Mouse (Mus musculus) midbrain, postnatal 0 days (tissue): ENCODE data around the gene Rogdi. TPM values are rescaled to one million over a fixed set of nuclear protein-coding genes. Genes with fewer than 3 reads are reported as not detected.

Experiments used
- ATAC-seq: fragments of 200-750 bp; cut with Nextera tagmentation; 2 replicates; pipeline ENCODE4 v1.8.0; 2017; ENCODE audit warnings: moderate number of reproducible peaks, mild to moderate bottlenecking, moderate TSS enrichment, moderate library complexity; ENCODE audit not compliant: low FRiP score
- DNase-seq: peaks from one replicate; pipeline ENCODE4 v3.0.0-alpha.2; 2015; ENCODE audit warnings: low spot score
- H3K27ac ChIP-seq: fragments of 300-500 bp; sonication (generic); 2 replicates; pipeline ENCODE4 v1.5.1; 2014; ENCODE audit warnings: low read depth, mild to moderate bottlenecking, low read length, mixed read lengths
- H3K27me3 ChIP-seq: fragments of 300-500 bp; sonication (generic); 2 replicates; pipeline ENCODE4 v1.6.1; 2014; ENCODE audit warnings: low read length, control low read depth, mixed read lengths; ENCODE audit not compliant: insufficient read depth
- H3K36me3 ChIP-seq: fragments of 300-500 bp; sonication (generic); 2 replicates; pipeline ENCODE4 v1.6.1; 2014; ENCODE audit warnings: low read length, control low read depth, mixed read lengths; ENCODE audit not compliant: insufficient read depth
- H3K4me1 ChIP-seq: fragments of 300-500 bp; sonication (generic); 2 replicates; pipeline ENCODE4 v1.6.1; 2014; ENCODE audit warnings: mild to moderate bottlenecking, control low read depth, antibody characterized with exemption, low read length, mixed read lengths; ENCODE audit not compliant: insufficient read depth
- H3K4me2 ChIP-seq: fragments of 300-500 bp; sonication (generic); 2 replicates; pipeline ENCODE4 v1.6.1; 2014; ENCODE audit warnings: low read depth, mild to moderate bottlenecking, low read length, mixed read lengths; ENCODE audit not compliant: poor library complexity, severe bottlenecking
- H3K4me3 ChIP-seq: fragments of 300-500 bp; sonication (generic); 2 replicates; pipeline ENCODE4 v1.5.1; 2014; ENCODE audit warnings: low read depth, mild to moderate bottlenecking, low read length, moderate library complexity
- H3K9ac ChIP-seq: fragments of 300-500 bp; sonication (generic); replicated peaks from 2 replicates; pipeline ENCODE4 v1.6.1; 2014; ENCODE audit warnings: mild to moderate bottlenecking, low read length, moderate library complexity, mixed read lengths; ENCODE audit not compliant: poor library complexity, severe bottlenecking
- H3K9me3 ChIP-seq: fragments of 300-500 bp; sonication (generic); 2 replicates; pipeline ENCODE4 v1.6.1; 2016; ENCODE audit warnings: low read length, control low read depth
- CTCF ChIP-seq: IDR thresholded peaks from 2 replicates; pipeline ENCODE4 v1.5.1; 2016; ENCODE audit warnings: antibody characterized with exemption, mild to moderate bottlenecking
- WGBS: fragments of 180-500 bp; shearing (Covaris S2); extraction: QIAGEN DNeasy Blood & Tissue Kit; methylation state at CpG from one replicate; pipeline ENCODE4 v1.1.7; 2014; 5-methylcytosine and 5-hydroxymethylcytosine counted together
- polyA plus RNA-seq: library from polyadenylated mRNA; unstranded; fragments of >200 nt; fragmentation: Nextera tagmentation; extraction: Ambion mirVana; gene quantifications from 2 replicates; pipeline ENCODE4 v1.2.1, GENCODE M21; 2015
- total RNA-seq: library from RNA; depleted of rRNA; stranded (reverse); fragments of >200 nt; gene quantifications from 2 replicates; pipeline ENCODE4 v1.2.3, GENCODE M21; 2014; rRNA removed

The Rogdi gene
- total and polyA plus RNA-seq, 2 experiments from 2014 or later, result 121 to 165 TPM

- Histone ChIP-seq H3K9ac (no peak overlapping the region), H3K27me3 (no peaks in the 10 kb centered on the region), H3K36me3 (peaks cover 5% of the 10 kb centered on the region), H3K9me3 (no peaks in the 10 kb centered on the region), H3K4me3 (no peak overlapping the region), H3K4me2 (peak overlapping the region; percentile 65; the same call in 1 of the 2 replicates), H3K4me1 (peaks cover 17% of the 10 kb centered on the region), H3K27ac (peak overlapping the region; percentile 83; the same call in 1 of the 2 replicates)
- no peak for DNase-seq
- no peak for ATAC-seq
- TF ChIP-seq CTCF, result no peak
- 88% methylated on average over 8 of the region's 8 CpGs for whole genome bisulfite sequencing
Measured at GRCm38 (mm10) chr16:4965392-4966129, 47.8 kb downstream of the Rogdi start.

- H3K9me3 ChIP-seq, result no peaks in the 10 kb centered on the region
- H3K4me3 ChIP-seq, result peak overlapping the region; percentile 63
- H3K27ac ChIP-seq, result peak overlapping the region; percentile 83
- WGBS, result 20% methylated on average over 13 of the region's 13 CpGs
- no peak for TF ChIP-seq CTCF
- peak; percentile 21; the same call in 1 of the 2 replicates for ATAC-seq
- peaks cover 10% of the 10 kb centered on the region for H3K36me3 ChIP-seq
- H3K9ac ChIP-seq, result peak overlapping the region; percentile 78
- DNase-seq, result peak; percentile 48
- H3K4me1 ChIP-seq, result peaks cover 17% of the 10 kb centered on the region
- no peaks in the 10 kb centered on the region for H3K27me3 ChIP-seq
- peak overlapping the region; percentile 65 for H3K4me2 ChIP-seq
Measured at GRCm38 (mm10) chr16:4964731-4965391, 48.5 kb downstream of the Rogdi start.

- Histone ChIP-seq H3K9ac (peak within 1 kb of the TSS; percentile 78), H3K4me3 (peak within 1 kb of the TSS; percentile 63), H3K27me3 (no peaks in the 10 kb centered on the region), H3K9me3 (no peaks in the 10 kb centered on the region), H3K27ac (peak within 1 kb of the TSS; percentile 83), H3K4me2 (peak within 1 kb of the TSS; percentile 65), H3K4me1 (peaks cover 17% of the 10 kb centered on the region), H3K36me3 (peaks cover 13% of the 10 kb centered on the region)
- TF ChIP-seq CTCF, result no peak; the same call in 1 of the 2 replicates
- peak; percentile 99 for ATAC-seq
- under 1% methylated on average over 72 of the region's 76 CpGs for WGBS
- DNase-seq, result peak; percentile 98
Measured at GRCm38 (mm10) chr16:4963797-4964709, 49.3 kb downstream of the Rogdi start, which contains the start of gene Anks3. Anks3 (minus strand) TSS chr16:4964205.

GRCm38 (mm10) chr16:4963346-4963745 is 50.0 kb downstream of the Rogdi start:
- TF ChIP-seq CTCF, result no peak
- Histone ChIP-seq H3K27me3 (no peaks in the 10 kb centered on the region), H3K4me3 (peak overlapping the region; percentile 63), H3K4me1 (peaks cover 17% of the 10 kb centered on the region), H3K9me3 (no peaks in the 10 kb centered on the region), H3K36me3 (peaks cover 11% of the 10 kb centered on the region; the same call in 1 of the 2 replicates), H3K9ac (peak overlapping the region; percentile 78), H3K27ac (peak overlapping the region; percentile 83), H3K4me2 (peak overlapping the region; percentile 65)
- WGBS, result 37% methylated on average over 9 of the region's 9 CpGs
- ATAC-seq (no peak), DNase-seq (no peak)

GRCm38 (mm10) chr16:4960260-4960659 is 53.1 kb downstream of the Rogdi start:
- no peak for TF ChIP-seq CTCF
- no peak for DNase-seq

More at GRCm38 (mm10) chr16:4960260-4960659, 53.1 kb downstream of the Rogdi start:
- Histone ChIP-seq H3K36me3 (peaks cover 30% of the 10 kb centered on the region), H3K4me1 (peaks cover 17% of the 10 kb centered on the region), H3K4me2 (no peak overlapping the region), H3K9ac (no peak overlapping the region), H3K4me3 (no peak overlapping the region), H3K9me3 (no peaks in the 10 kb centered on the region), H3K27me3 (no peaks in the 10 kb centered on the region), H3K27ac (no peak overlapping the region)
- ATAC-seq, result no peak
- 78% methylated on average over 8 of the region's 8 CpGs for WGBS

Other genes with a start within 250 kb of the Rogdi start
- gene Cdip1, start 223.3 kb downstream of the Rogdi start, total RNA-seq, result 122 and 130 TPM in 2 replicates
- gene Cdip1, start 223.3 kb downstream of the Rogdi start, polyA plus RNA-seq, result 131 and 139 TPM in 2 replicates
- not detected in 2 replicates for gene 4930562C15Rik, start 178.1 kb downstream of the Rogdi start, total RNA-seq
- gene 4930562C15Rik, start 178.1 kb downstream of the Rogdi start, polyA plus RNA-seq, result 0.47 TPM in 1 of 2 replicates, not detected in the other
- 30.3 and 35.0 TPM in 2 replicates for gene Ubald1, start 133.2 kb downstream of the Rogdi start, total RNA-seq
- 79.9 and 82.5 TPM in 2 replicates for gene Ubald1, start 133.2 kb downstream of the Rogdi start, polyA plus RNA-seq
- gene Mgrn1, start 127.3 kb downstream of the Rogdi start, total RNA-seq, result 199 and 221 TPM in 2 replicates
- gene Mgrn1, start 127.3 kb downstream of the Rogdi start, polyA plus RNA-seq, result 117 and 127 TPM in 2 replicates
- gene Nudt16l1, start 74.8 kb downstream of the Rogdi start, total RNA-seq, result 46.7 and 48.6 TPM in 2 replicates
- gene Nudt16l1, start 74.8 kb downstream of the Rogdi start, polyA plus RNA-seq, result 103 and 117 TPM in 2 replicates
- gene Anks3, start 49.3 kb downstream of the Rogdi start, total RNA-seq, result 36.7 and 62.2 TPM in 2 replicates
- gene Anks3, start 49.3 kb downstream of the Rogdi start, polyA plus RNA-seq, result 44.3 and 46.9 TPM in 2 replicates
- not detected in 2 replicates for gene Sept12, start 15.7 kb downstream of the Rogdi start, total RNA-seq
- gene Sept12, start 15.7 kb downstream of the Rogdi start, polyA plus RNA-seq, result not detected in 2 replicates
- not detected in 2 replicates for gene Smim22, start 6.3 kb downstream of the Rogdi start, total RNA-seq
- 1.1 TPM in 1 of 2 replicates, not detected in the other for gene Smim22, start 6.3 kb downstream of the Rogdi start, polyA plus RNA-seq
- 176 and 179 TPM in 2 replicates for gene Glyr1, start 36.3 kb upstream of the Rogdi start, total RNA-seq
- 146 and 149 TPM in 2 replicates for gene Glyr1, start 36.3 kb upstream of the Rogdi start, polyA plus RNA-seq
- gene Ubn1, start 36.5 kb upstream of the Rogdi start, total RNA-seq, result 28.4 and 28.9 TPM in 2 replicates
- 5.8 and 7.0 TPM in 2 replicates for gene Ubn1, start 36.5 kb upstream of the Rogdi start, polyA plus RNA-seq
- 0.14 and 0.88 TPM in 2 replicates for gene Ppl, start 118.9 kb upstream of the Rogdi start, total RNA-seq
- gene Ppl, start 118.9 kb upstream of the Rogdi start, polyA plus RNA-seq, result 0.09 and 0.10 TPM in 2 replicates
- 0.76 and 1.6 TPM in 2 replicates for gene Sec14l5, start 133.6 kb upstream of the Rogdi start, total RNA-seq
- 0.09 and 0.14 TPM in 2 replicates for gene Sec14l5, start 133.6 kb upstream of the Rogdi start, polyA plus RNA-seq
- gene Nagpa, start 190.5 kb upstream of the Rogdi start, total RNA-seq, result 8.2 and 12.5 TPM in 2 replicates
- 7.3 and 9.1 TPM in 2 replicates for gene Nagpa, start 190.5 kb upstream of the Rogdi start, polyA plus RNA-seq
- 22.4 and 23.4 TPM in 2 replicates for gene AU021092, start 208.7 kb upstream of the Rogdi start, total RNA-seq
- gene AU021092, start 208.7 kb upstream of the Rogdi start, polyA plus RNA-seq, result 8.1 and 9.3 TPM in 2 replicates
- 39.0 and 46.7 TPM in 2 replicates for gene Alg1, start 220.1 kb upstream of the Rogdi start, total RNA-seq
- gene Alg1, start 220.1 kb upstream of the Rogdi start, polyA plus RNA-seq, result 40.1 and 45.9 TPM in 2 replicates
- gene Eef2kmt, start 242.4 kb upstream of the Rogdi start, total RNA-seq, result 5.8 and 7.1 TPM in 2 replicates
- gene Eef2kmt, start 242.4 kb upstream of the Rogdi start, polyA plus RNA-seq, result 6.1 and 6.2 TPM in 2 replicates